ENCODE assay signal across 7 mouse cellular contexts in genomic region chr17:56763741-56764250, GRCm38 (mm10). TPM values are rescaled to one million over a fixed set of nuclear protein-coding genes. Genes with fewer than 3 reads are reported as not detected.
DNase-seq lines count a peak whose midpoint lies in the region; ATAC-seq and TF ChIP-seq lines count a peak whose summit lies in the region.

No protein-coding gene starts in this region.

- peaks cover 3% of the 10 kb centered on the region; the same call in 1 of the 2 replicates for H3K4me1 ChIP-seq in lung, postnatal 0 days (ENCODE audit: insufficient read depth, low read depth, low read length)
- peaks cover 7% of the 10 kb centered on the region; the same call in 1 of the 2 replicates for H3K4me1 ChIP-seq in lung, adult 2 months (ENCODE audit: control insufficient read depth, insufficient read depth, low read length)
- H3K4me1 ChIP-seq in forebrain, embryonic 13.5 days = peaks cover 28% of the 10 kb centered on the region
- H3K4me1 ChIP-seq in limb, embryonic 14.5 days (ENCODE audit: control insufficient read depth, insufficient read depth, low read length) = peaks cover 15% of the 10 kb centered on the region
- peaks cover 21% of the 10 kb centered on the region for H3K4me1 ChIP-seq in stomach, embryonic 16.5 days (ENCODE audit: control insufficient read depth, insufficient read depth, low read length)

- WGBS in lung, postnatal 0 days = 72% methylated on average over 8 of the region's 8 CpGs
- whole genome bisulfite sequencing in lung, adult 2 months = 69% methylated on average over 8 of the region's 8 CpGs
- WGBS in forebrain, embryonic 13.5 days = 78% methylated on average over 8 of the region's 8 CpGs
- WGBS in limb, embryonic 14.5 days = 84% methylated on average over 8 of the region's 8 CpGs
- 70% methylated on average over 8 of the region's 8 CpGs for WGBS in stomach, embryonic 16.5 days

- peak overlapping the region; percentile 82 for H3K4me3 ChIP-seq in lung, postnatal 0 days (ENCODE audit: low read depth, low read length)
- no peak overlapping the region for H3K4me3 ChIP-seq in lung, adult 2 months (replicated peaks; ENCODE audit: extremely low read depth, low read depth, low read length)
- H3K4me3 ChIP-seq in forebrain, embryonic 13.5 days = peak overlapping the region; percentile 67
- peak overlapping the region; percentile 87 for H3K4me3 ChIP-seq in limb, embryonic 14.5 days (replicated peaks; ENCODE audit: low read length)
- peak overlapping the region; percentile 69 for H3K4me3 ChIP-seq in stomach, embryonic 16.5 days (replicated peaks; ENCODE audit: low read length)

- TF ChIP-seq POLR2A in lung, adult 2 months (IDR thresholded peaks at IDR 0.05; ENCODE audit: borderline replicate concordance, extremely low read depth, low read depth, low read length) = no peak
- no peak for TF ChIP-seq POLR2A in limb, embryonic 14.5 days (IDR thresholded peaks at IDR 0.05; ENCODE audit: borderline replicate concordance, extremely low read depth, insufficient read depth, insufficient read length)

- no peak for ATAC-seq in lung, postnatal 0 days
- no peak for ATAC-seq in forebrain, embryonic 13.5 days
- ATAC-seq in limb, embryonic 14.5 days (ENCODE audit: low FRiP score, low read depth) = no peak
- no peak for ATAC-seq in stomach, embryonic 16.5 days (ENCODE audit: insufficient read depth, low FRiP score)

- no peaks in the 10 kb centered on the region for H3K9me3 ChIP-seq in lung, postnatal 0 days (ENCODE audit: low read length)
- H3K9me3 ChIP-seq in forebrain, embryonic 13.5 days (replicated peaks) = no peaks in the 10 kb centered on the region
- no peaks in the 10 kb centered on the region for H3K9me3 ChIP-seq in limb, embryonic 14.5 days (ENCODE audit: control insufficient read depth, low read length)
- no peaks in the 10 kb centered on the region for H3K9me3 ChIP-seq in stomach, embryonic 16.5 days (replicated peaks; ENCODE audit: control insufficient read depth, low read length)

- H3K27me3 ChIP-seq in lung, postnatal 0 days (replicated peaks; ENCODE audit: insufficient read depth, low read length) = no peaks in the 10 kb centered on the region
- H3K27me3 ChIP-seq in forebrain, embryonic 13.5 days = peaks cover 18% of the 10 kb centered on the region
- H3K27me3 ChIP-seq in limb, embryonic 14.5 days (ENCODE audit: control insufficient read depth, insufficient read depth, low read length) = no peaks in the 10 kb centered on the region
- no peaks in the 10 kb centered on the region for H3K27me3 ChIP-seq in stomach, embryonic 16.5 days (ENCODE audit: control insufficient read depth, insufficient read depth, low read length)

- no peak overlapping the region for H3K27ac ChIP-seq in lung, postnatal 0 days (ENCODE audit: low read length)
- H3K27ac ChIP-seq in forebrain, embryonic 13.5 days = no peak overlapping the region
- no peak overlapping the region for H3K27ac ChIP-seq in limb, embryonic 14.5 days (replicated peaks; ENCODE audit: low read depth, low read length)
- peak overlapping the region; percentile 97; the same call in 1 of the 2 replicates for H3K27ac ChIP-seq in stomach, embryonic 16.5 days (ENCODE audit: low read length)

- no peaks in the 10 kb centered on the region; the same call in 1 of the 2 replicates for H3K36me3 ChIP-seq in lung, postnatal 0 days (ENCODE audit: insufficient read depth, low read length)
- H3K36me3 ChIP-seq in forebrain, embryonic 13.5 days (ENCODE audit: poor library complexity, severe bottlenecking) = peaks cover 24% of the 10 kb centered on the region
- peaks cover 24% of the 10 kb centered on the region for H3K36me3 ChIP-seq in limb, embryonic 14.5 days (ENCODE audit: control insufficient read depth, insufficient read depth, low read length)
- H3K36me3 ChIP-seq in stomach, embryonic 16.5 days (ENCODE audit: control insufficient read depth, insufficient read depth, low read length) = peaks cover 16% of the 10 kb centered on the region; the same call in 1 of the 2 replicates

- TF ChIP-seq CTCF in lung, postnatal 0 days (IDR thresholded peaks at IDR 0.05) = no peak
- TF ChIP-seq CTCF in lung, adult 2 months (IDR thresholded peaks at IDR 0.05; ENCODE audit: insufficient read depth, low read length) = no peak

- no peak for TF ChIP-seq EP300 in lung, postnatal 0 days (IDR thresholded peaks at IDR 0.05)

- H3K4me2 ChIP-seq in lung, postnatal 0 days (replicated peaks; ENCODE audit: low read depth, low read length) = peak overlapping the region; percentile 57; the same call in 1 of the 2 replicates
- H3K4me2 ChIP-seq in forebrain, embryonic 13.5 days = peak overlapping the region; percentile 73
- peak overlapping the region; percentile 73 for H3K4me2 ChIP-seq in limb, embryonic 14.5 days (replicated peaks; ENCODE audit: low read depth, low read length, severe bottlenecking)
- H3K4me2 ChIP-seq in stomach, embryonic 16.5 days (ENCODE audit: low read depth, low read length) = peak overlapping the region; percentile 96

- DNase-seq in lung, postnatal 0 days (ENCODE audit: low spot score) = no peak
- no peak for DNase-seq in lung, adult 2 months
- no peak for DNase-seq in limb, embryonic 14.5 days (ENCODE audit: low spot score)
- no peak for DNase-seq in right cerebral cortex, postnatal 36 days (ENCODE audit: low spot score in 2 of 2)
- no peak for DNase-seq in retina, postnatal 1 day

- no peak overlapping the region for H3K9ac ChIP-seq in lung, postnatal 0 days (replicated peaks; ENCODE audit: low read depth)
- H3K9ac ChIP-seq in forebrain, embryonic 13.5 days = no peak overlapping the region
- H3K9ac ChIP-seq in limb, embryonic 14.5 days (ENCODE audit: low read depth, low read length, severe bottlenecking) = no peak overlapping the region
- no peak overlapping the region; the same call in 1 of the 2 replicates for H3K9ac ChIP-seq in stomach, embryonic 16.5 days (ENCODE audit: low read length)

RNA-seq across cellular contexts. Expression of gene Dus3l, which starts 0.8 kb away (rescaled TPM):
- polyA plus RNA-seq in lung, postnatal 0 days (2015; fragmentation: Nextera tagmentation; extraction: Ambion mirVana) = 26.3 and 29.7 TPM in 2 replicates
- polyA plus RNA-seq in lung, adult 2 months (2012; rRNA removed) = 81.7 and 84.5 TPM in 2 replicates
- 50.0 and 56.9 TPM in 2 replicates for polyA plus RNA-seq in forebrain, embryonic 13.5 days (2015; fragmentation: Nextera tagmentation; extraction: Ambion mirVana)
- polyA plus RNA-seq in limb, embryonic 14.5 days (2012; rRNA removed) = 107 and 144 TPM in 2 replicates
- 43.6 and 44.4 TPM in 2 replicates for polyA plus RNA-seq in limb, embryonic 14.5 days (2014; fragmentation: Nextera tagmentation; extraction: Ambion mirVana)
- 40.5 and 41.9 TPM in 2 replicates for polyA plus RNA-seq in stomach, embryonic 16.5 days (2015; fragmentation: Nextera tagmentation; extraction: Ambion mirVana)

RNA-seq across cellular contexts. Expression of gene Prr22, which starts 6.3 kb away (rescaled TPM):
- 0.23 and 0.33 TPM in 2 replicates for polyA plus RNA-seq in lung, postnatal 0 days (2015; fragmentation: Nextera tagmentation; extraction: Ambion mirVana)
- 1.6 and 2.2 TPM in 2 replicates for polyA plus RNA-seq in lung, adult 2 months (2012; rRNA removed)
- 1.2 and 1.3 TPM in 2 replicates for polyA plus RNA-seq in forebrain, embryonic 13.5 days (2015; fragmentation: Nextera tagmentation; extraction: Ambion mirVana)
- 4.5 and 5.0 TPM in 2 replicates for polyA plus RNA-seq in limb, embryonic 14.5 days (2012; rRNA removed)
- 0.58 and 0.97 TPM in 2 replicates for polyA plus RNA-seq in limb, embryonic 14.5 days (2014; fragmentation: Nextera tagmentation; extraction: Ambion mirVana)
- 1.0 and 1.1 TPM in 2 replicates for polyA plus RNA-seq in stomach, embryonic 16.5 days (2015; fragmentation: Nextera tagmentation; extraction: Ambion mirVana)

RNA-seq across cellular contexts. Expression of gene Nrtn, which starts 6.5 kb away (rescaled TPM):
- polyA plus RNA-seq in lung, postnatal 0 days (2015; fragmentation: Nextera tagmentation; extraction: Ambion mirVana) = 10.5 and 10.7 TPM in 2 replicates
- polyA plus RNA-seq in lung, adult 2 months (2012; rRNA removed) = 17.3 and 23.2 TPM in 2 replicates
- 1.7 TPM in 2 replicates for polyA plus RNA-seq in forebrain, embryonic 13.5 days (2015; fragmentation: Nextera tagmentation; extraction: Ambion mirVana)
- polyA plus RNA-seq in limb, embryonic 14.5 days (2012; rRNA removed) = 24.1 and 36.7 TPM in 2 replicates
- polyA plus RNA-seq in limb, embryonic 14.5 days (2014; fragmentation: Nextera tagmentation; extraction: Ambion mirVana) = 31.9 and 36.5 TPM in 2 replicates
- 4.5 and 6.2 TPM in 2 replicates for polyA plus RNA-seq in stomach, embryonic 16.5 days (2015; fragmentation: Nextera tagmentation; extraction: Ambion mirVana)

RNA-seq across cellular contexts. Expression of gene Vmac, which starts 46.0 kb away (rescaled TPM):
- polyA plus RNA-seq in lung, postnatal 0 days (2015; fragmentation: Nextera tagmentation; extraction: Ambion mirVana) = 17.2 and 17.5 TPM in 2 replicates
- polyA plus RNA-seq in lung, adult 2 months (2012; rRNA removed) = 31.9 and 32.4 TPM in 2 replicates
- 14.0 and 16.7 TPM in 2 replicates for polyA plus RNA-seq in forebrain, embryonic 13.5 days (2015; fragmentation: Nextera tagmentation; extraction: Ambion mirVana)
- 23.4 and 24.1 TPM in 2 replicates for polyA plus RNA-seq in limb, embryonic 14.5 days (2012; rRNA removed)
- 24.1 and 25.0 TPM in 2 replicates for polyA plus RNA-seq in limb, embryonic 14.5 days (2014; fragmentation: Nextera tagmentation; extraction: Ambion mirVana)
- polyA plus RNA-seq in stomach, embryonic 16.5 days (2015; fragmentation: Nextera tagmentation; extraction: Ambion mirVana) = 19.6 and 20.2 TPM in 2 replicates

RNA-seq across cellular contexts. Expression of gene Ndufa11, which starts 46.2 kb away (rescaled TPM):
- polyA plus RNA-seq in lung, postnatal 0 days (2015; fragmentation: Nextera tagmentation; extraction: Ambion mirVana) = 380 and 426 TPM in 2 replicates
- polyA plus RNA-seq in lung, adult 2 months (2012; rRNA removed) = 348 and 393 TPM in 2 replicates
- polyA plus RNA-seq in forebrain, embryonic 13.5 days (2015; fragmentation: Nextera tagmentation; extraction: Ambion mirVana) = 433 and 459 TPM in 2 replicates
- polyA plus RNA-seq in limb, embryonic 14.5 days (2012; rRNA removed) = 251 and 322 TPM in 2 replicates
- polyA plus RNA-seq in limb, embryonic 14.5 days (2014; fragmentation: Nextera tagmentation; extraction: Ambion mirVana) = 469 and 480 TPM in 2 replicates
- polyA plus RNA-seq in stomach, embryonic 16.5 days (2015; fragmentation: Nextera tagmentation; extraction: Ambion mirVana) = 426 and 434 TPM in 2 replicates
